In the genomic region with DNA sequence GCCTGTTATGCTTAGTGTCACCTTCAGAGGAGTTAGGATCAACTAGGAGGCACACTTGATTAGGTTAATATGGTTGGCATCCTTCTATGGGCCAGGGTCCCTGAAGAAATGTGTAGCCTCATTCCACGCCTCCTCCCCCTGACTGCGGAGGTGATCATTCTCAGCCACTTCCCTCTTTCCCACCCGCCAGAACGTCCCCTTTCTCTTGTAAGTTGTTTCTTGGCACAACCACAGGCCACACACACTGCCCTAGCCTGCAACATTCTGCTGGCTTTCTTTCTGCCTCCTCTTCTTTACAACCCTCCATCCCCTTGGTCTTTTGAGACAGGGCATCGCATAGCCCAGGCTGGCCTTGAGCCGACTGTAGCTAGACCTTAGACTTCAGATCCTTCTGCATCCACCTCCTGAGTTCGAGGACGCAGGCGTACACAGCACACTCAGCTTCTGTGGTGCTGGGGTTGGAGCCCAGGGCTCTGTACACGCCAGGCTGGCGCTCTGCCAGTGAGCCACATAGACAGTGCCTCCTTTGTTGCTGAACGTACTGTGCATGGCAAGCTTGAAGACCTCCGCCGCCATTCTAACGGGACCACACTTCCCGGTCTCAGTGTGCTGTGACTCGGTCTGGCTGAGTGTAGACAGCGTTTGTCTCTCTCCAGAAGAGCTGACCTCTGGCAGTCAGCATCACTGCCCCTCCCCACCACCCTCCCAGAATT, we compare ENCODE assay signal across 12 mouse cellular contexts. TPM values are rescaled to one million over a fixed set of nuclear protein-coding genes. Genes with fewer than 3 reads are reported as not detected.
DNase-seq lines count a peak whose midpoint lies in the region; ATAC-seq lines count a peak whose summit lies in the region.
"Had no signal": no experiment of that assay in that cellular context is flagged by ENCODE, and none has a peak within 500 bp of the region (broad histone marks: within the 10 kb centered on the region; RNA-seq: fewer than 3 reads in every experiment).

No protein-coding gene starts in this region.

- WGBS in kidney, embryonic 16.5 days, result 91% methylated on average over 18 of the region's 18 CpGs
- 88% methylated on average over 18 of the region's 18 CpGs for WGBS in neural tube, embryonic 12.5 days
- WGBS in stomach, embryonic 15.5 days, result 81% methylated on average over 18 of the region's 18 CpGs

- H3K4me1 ChIP-seq in kidney, embryonic 16.5 days (ENCODE audit: insufficient read depth, low read length), result no peaks in the 10 kb centered on the region
- no peaks in the 10 kb centered on the region for H3K4me1 ChIP-seq in neural tube, embryonic 12.5 days
- H3K4me1 ChIP-seq in stomach, embryonic 15.5 days, result no peaks in the 10 kb centered on the region

- ATAC-seq in kidney, embryonic 16.5 days (ENCODE audit: low FRiP score, low TSS enrichment), result 0 out of 2 replicates have a peak, but pooled peaks have one; percentile 36
- ATAC-seq in neural tube, embryonic 12.5 days (ENCODE audit: low FRiP score, low read depth), result peak; percentile 55; the same call in 1 of the 2 replicates
- ATAC-seq in hematopoietic stem cell, adult 5-6 weeks (replicated peaks in 1 of 2; ENCODE audit: insufficient read depth in 1 of 2, low FRiP score in 2 of 2, low TSS enrichment in 1 of 2, low read depth in 1 of 2, poor library complexity in 2 of 2, severe bottlenecking in 2 of 2), result peak; percentile 41 to 81; a peak in 3 of 4 replicates
- ATAC-seq in stomach, embryonic 15.5 days (ENCODE audit: insufficient read depth, low FRiP score, low read depth), result peak; percentile 21; the same call in 1 of the 2 replicates

- DNase-seq in kidney, adult 8-10 months, result no peak
- no peak for DNase-seq in neural tube, embryonic 10.5 days (ENCODE audit: extremely low spot score, low spot score)
- no peak for DNase-seq in gastrocnemius, postnatal 36 days
- DNase-seq in frontal cortex, postnatal 10 days (ENCODE audit: low spot score in 2 of 2), result no peak
- DNase-seq: adrenal gland, postnatal 36 days; cerebellum, adult 2 months; kidney, postnatal 4 days had no signal

- H3K4me3 ChIP-seq in kidney, embryonic 16.5 days (ENCODE audit: low read length), result no peak overlapping the region
- no peak overlapping the region for H3K4me3 ChIP-seq in neural tube, embryonic 12.5 days
- no peak overlapping the region for H3K4me3 ChIP-seq in stomach, embryonic 15.5 days (replicated peaks)
- H3K4me3 ChIP-seq: limb, embryonic 15.5 days had no signal

- no peaks in the 10 kb centered on the region for H3K27me3 ChIP-seq in kidney, embryonic 16.5 days (ENCODE audit: insufficient read depth, low read length)
- H3K27me3 ChIP-seq in neural tube, embryonic 12.5 days (replicated peaks), result no peaks in the 10 kb centered on the region
- H3K27me3 ChIP-seq in stomach, embryonic 15.5 days (replicated peaks), result no peaks in the 10 kb centered on the region
- H3K27me3 ChIP-seq: limb, embryonic 15.5 days had no signal

- peaks cover 12% of the 10 kb centered on the region for H3K9me3 ChIP-seq in kidney, embryonic 16.5 days (ENCODE audit: low read length)
- peaks cover 2% of the 10 kb centered on the region; the same call in 1 of the 2 replicates for H3K9me3 ChIP-seq in neural tube, embryonic 12.5 days
- no peaks in the 10 kb centered on the region for H3K9me3 ChIP-seq in stomach, embryonic 15.5 days
- H3K9me3 ChIP-seq: limb, embryonic 15.5 days had no signal

- H3K9ac ChIP-seq in kidney, embryonic 16.5 days (replicated peaks; ENCODE audit: low read length), result no peak overlapping the region
- no peak overlapping the region for H3K9ac ChIP-seq in neural tube, embryonic 12.5 days
- no peak overlapping the region for H3K9ac ChIP-seq in stomach, embryonic 15.5 days
- H3K9ac ChIP-seq: limb, embryonic 15.5 days had no signal

- no peak overlapping the region for H3K27ac ChIP-seq in kidney, embryonic 16.5 days (ENCODE audit: low read length)
- no peak overlapping the region for H3K27ac ChIP-seq in neural tube, embryonic 12.5 days
- H3K27ac ChIP-seq in stomach, embryonic 15.5 days, result no peak overlapping the region
- H3K27ac ChIP-seq: limb, embryonic 15.5 days had no signal

- H3K36me3 ChIP-seq in kidney, embryonic 16.5 days (ENCODE audit: insufficient read depth, low read length), result peaks cover 14% of the 10 kb centered on the region
- peaks cover 10% of the 10 kb centered on the region for H3K36me3 ChIP-seq in neural tube, embryonic 12.5 days
- H3K36me3 ChIP-seq in stomach, embryonic 15.5 days, result peaks cover 9% of the 10 kb centered on the region

- H3K4me2 ChIP-seq in kidney, embryonic 16.5 days (replicated peaks; ENCODE audit: low read depth, low read length), result no peak overlapping the region
- H3K4me2 ChIP-seq in neural tube, embryonic 12.5 days (replicated peaks), result no peak overlapping the region
- H3K4me2 ChIP-seq in stomach, embryonic 15.5 days, result no peak overlapping the region
- H3K4me2 ChIP-seq: limb, embryonic 15.5 days had no signal

- intact Hi-C loops in gastrocnemius, postnatal 36 days (cut with DNase I), result no loop called here

RNA-seq across cellular contexts. Expression of gene Tmem185b, which starts 7.3 kb away (rescaled TPM):
- 32.9 and 33.1 TPM in 2 replicates for polyA plus RNA-seq in kidney, embryonic 16.5 days (2015; fragmentation: Nextera tagmentation; extraction: Ambion mirVana)
- 18.2 and 19.7 TPM in 2 replicates for polyA plus RNA-seq in neural tube, embryonic 12.5 days (2016; fragmentation: Nextera tagmentation; extraction: Ambion mirVana)
- 8.5 and 12.2 TPM in 2 replicates for total RNA-seq in hematopoietic stem cell, adult 5-6 weeks (2017)
- polyA plus RNA-seq in stomach, embryonic 15.5 days (2015; fragmentation: Nextera tagmentation; extraction: Ambion mirVana), result 22.2 and 22.9 TPM in 2 replicates
- 1 to 10 TPM; 3.5 to 4.0 TPM for total RNA-seq in gastrocnemius, postnatal 36 days (2021)

RNA-seq across cellular contexts. Expression of gene Ralb, which starts 28.7 kb away (rescaled TPM):
- 167 and 174 TPM in 2 replicates for polyA plus RNA-seq in kidney, embryonic 16.5 days (2015; fragmentation: Nextera tagmentation; extraction: Ambion mirVana)
- polyA plus RNA-seq in neural tube, embryonic 12.5 days (2016; fragmentation: Nextera tagmentation; extraction: Ambion mirVana), result 94.1 and 95.6 TPM in 2 replicates
- 10.6 and 16.5 TPM in 2 replicates for total RNA-seq in hematopoietic stem cell, adult 5-6 weeks (2017)
- 139 and 155 TPM in 2 replicates for polyA plus RNA-seq in stomach, embryonic 15.5 days (2015; fragmentation: Nextera tagmentation; extraction: Ambion mirVana)
- total RNA-seq in gastrocnemius, postnatal 36 days (2021), result 1 to 10 TPM; 7.6 to 9.5 TPM
